In the genomic region with DNA sequence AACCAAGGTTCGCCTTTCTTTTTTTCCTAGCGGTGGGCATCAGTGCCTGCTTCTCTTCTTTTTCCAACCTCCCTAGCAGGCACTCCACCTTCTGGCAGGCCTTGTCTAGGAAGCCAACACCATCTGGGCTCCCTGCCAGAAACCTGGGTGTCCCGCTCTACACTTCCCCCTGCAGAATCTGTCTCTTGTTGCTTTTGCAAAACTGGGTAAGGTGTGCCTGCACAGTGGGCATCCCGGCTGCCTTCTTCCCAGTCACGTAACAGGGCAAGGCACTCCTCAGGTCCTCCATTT, we compare ENCODE assay signal across 7 mouse cellular contexts. TPM values are rescaled to one million over a fixed set of nuclear protein-coding genes. Genes with fewer than 3 reads are reported as not detected.
A peak's percentile ranks its signal among the peaks of the same experiment; 100 is the strongest.
DNase-seq lines count a peak whose midpoint lies in the region; ATAC-seq and TF ChIP-seq lines count a peak whose summit lies in the region.

No protein-coding gene starts in this region.

- H3K4me3 ChIP-seq in limb, embryonic 15.5 days: peak overlapping the region; percentile 10; the same call in 1 of the 2 replicates

- H3K4me1 ChIP-seq in limb, embryonic 15.5 days: peaks cover 15% of the 10 kb centered on the region

- no peaks in the 10 kb centered on the region for H3K36me3 ChIP-seq in limb, embryonic 15.5 days

- DNase-seq in ovary, adult 18-20 months (ENCODE audit: low spot score): peak; percentile 43
- DNase-seq in ovary, postnatal 14 days (ENCODE audit: low spot score): no peak
- DNase-seq in brain, embryonic 14.5 days (ENCODE audit: low read depth): peak; percentile 79
- DNase-seq in gastrocnemius, postnatal 14 days: peak; percentile 53
- DNase-seq in testis, postnatal 10 days (ENCODE audit: low spot score): peak; percentile 74
- no peak for DNase-seq in embryo, embryonic 9.5 days (ENCODE audit: extremely low spot score)

- H3K9me3 ChIP-seq in limb, embryonic 15.5 days: no peaks in the 10 kb centered on the region

- peak overlapping the region; percentile 73 for H3K27ac ChIP-seq in limb, embryonic 15.5 days

- ATAC-seq in limb, embryonic 15.5 days (ENCODE audit: insufficient number of reproducible peaks, low FRiP score, low TSS enrichment, low read depth): no peak

- no peak overlapping the region for H3K9ac ChIP-seq in limb, embryonic 15.5 days

- peak overlapping the region; percentile 20; the same call in 1 of the 2 replicates for H3K4me2 ChIP-seq in limb, embryonic 15.5 days

- intact Hi-C loops in gastrocnemius, postnatal 14 days (cut with DNase I; ENCODE audit: low total_unique reads): loop anchor here (5.0 to 10.0 kb wide), 2 partner anchors 60 to 138 kb away; a partner anchor contains a TSS

- 27% methylated on average over 5 of the region's 5 CpGs for WGBS in limb, embryonic 15.5 days

- peak; percentile 33; the same call in 1 of the 2 replicates for TF ChIP-seq CTCF in brain, embryonic 14.5 days (IDR thresholded peaks at IDR 0.05; ENCODE audit: borderline replicate concordance, extremely low read depth, insufficient read depth, insufficient read length)

- no peak for TF ChIP-seq POLR2A in brain, embryonic 14.5 days (IDR thresholded peaks at IDR 0.05; ENCODE audit: borderline replicate concordance, extremely low read depth, insufficient read depth, insufficient read length, poor library complexity, severe bottlenecking)

- H3K27me3 ChIP-seq in limb, embryonic 15.5 days: no peaks in the 10 kb centered on the region

RNA-seq across cellular contexts. Expression of a gene that starts 11.5 kb away (rescaled TPM):
- 12.2 and 15.9 TPM in 2 replicates for polyA plus RNA-seq in brain, embryonic 14.5 days (2012; rRNA removed)
- total RNA-seq in gastrocnemius, postnatal 14 days (2021): 1 to 10 TPM; 2.3 to 2.5 TPM
- polyA plus RNA-seq in limb, embryonic 15.5 days (2015; fragmentation: Nextera tagmentation; extraction: Ambion mirVana): 9.6 and 11.6 TPM in 2 replicates

RNA-seq across cellular contexts. Expression of a gene that starts 14.7 kb away (rescaled TPM):
- polyA plus RNA-seq in brain, embryonic 14.5 days (2012; rRNA removed): 0.44 and 1.1 TPM in 2 replicates
- 10 to 100 TPM; 50.0 to 63.6 TPM for total RNA-seq in gastrocnemius, postnatal 14 days (2021)
- polyA plus RNA-seq in limb, embryonic 15.5 days (2015; fragmentation: Nextera tagmentation; extraction: Ambion mirVana): 5.0 and 9.6 TPM in 2 replicates

Comparison
In these comparisons a context has a peak if more than half of its experiments do, and no peak if none do; other contexts are left out.
1. DNase-seq: peak in ovary, adult 18-20 months (single experiment), brain, embryonic 14.5 days (single experiment), gastrocnemius, postnatal 14 days (single experiment) and testis, postnatal 10 days (single experiment); none in ovary, postnatal 14 days (single experiment) and embryo, embryonic 9.5 days (single experiment).